In the genomic region with DNA sequence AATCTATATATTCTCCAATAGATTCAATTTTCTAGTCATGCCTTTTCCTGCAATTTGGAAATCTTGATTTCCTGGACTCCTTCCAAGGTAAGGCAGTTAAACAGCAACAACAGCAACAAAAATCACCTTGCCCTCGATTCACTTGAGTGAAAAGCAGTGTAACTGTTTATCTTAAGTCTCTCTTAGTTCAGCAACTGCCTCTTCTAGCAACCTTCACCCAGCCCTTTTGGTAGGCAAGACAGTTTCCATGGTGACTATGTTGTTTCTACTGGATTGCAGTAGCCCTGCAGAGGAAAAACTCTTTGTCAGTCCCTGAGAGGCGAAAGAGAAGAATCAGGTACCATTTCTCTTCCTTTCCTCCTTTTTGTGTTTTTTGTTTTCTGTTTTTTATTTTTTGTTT, we compare ENCODE assay signal across 23 mouse cellular contexts. TPM values are rescaled to one million over a fixed set of nuclear protein-coding genes. Genes with fewer than 3 reads are reported as not detected.
A peak's percentile ranks its signal among the peaks of the same experiment; 100 is the strongest.
DNase-seq lines count a peak whose midpoint lies in the region; ATAC-seq and TF ChIP-seq lines count a peak whose summit lies in the region.
"Had no signal": no experiment of that assay in that cellular context is flagged by ENCODE, and none has a peak within 500 bp of the region (broad histone marks: within the 10 kb centered on the region; RNA-seq: fewer than 3 reads in every experiment).

No protein-coding gene starts in this region.

- H3K36me3 ChIP-seq in heart, embryonic 13.5 days: no peaks in the 10 kb centered on the region
- H3K36me3 ChIP-seq in kidney, adult 2 months (ENCODE audit: control insufficient read depth, insufficient read depth, low read length): no peaks in the 10 kb centered on the region
- H3K36me3 ChIP-seq in kidney, embryonic 16.5 days (ENCODE audit: insufficient read depth, low read length): no peaks in the 10 kb centered on the region
- H3K36me3 ChIP-seq: embryonic facial prominence, embryonic 12.5 days; hindbrain, embryonic 13.5 days; limb, embryonic 13.5 days; liver, embryonic 13.5 days; midbrain, embryonic 12.5 days had no signal

- H3K4me2 ChIP-seq in heart, embryonic 13.5 days: no peak overlapping the region
- 0 out of 2 replicates have a peak overlapping the region, but pooled peaks have one; percentile 4 for H3K4me2 ChIP-seq in kidney, embryonic 16.5 days (replicated peaks; ENCODE audit: low read depth, low read length)
- H3K4me2 ChIP-seq: embryonic facial prominence, embryonic 12.5 days; hindbrain, embryonic 13.5 days; limb, embryonic 13.5 days; liver, embryonic 13.5 days; midbrain, embryonic 12.5 days had no signal

- H3K9ac ChIP-seq in heart, embryonic 13.5 days: no peak overlapping the region
- H3K9ac ChIP-seq in kidney, embryonic 16.5 days (replicated peaks; ENCODE audit: low read length): no peak overlapping the region
- H3K9ac ChIP-seq: embryonic facial prominence, embryonic 12.5 days; forebrain, postnatal 0 days; hindbrain, embryonic 13.5 days; limb, embryonic 13.5 days; liver, embryonic 13.5 days; midbrain, embryonic 12.5 days had no signal

- 43% methylated on average over 2 of the region's 2 CpGs for WGBS in heart, embryonic 13.5 days
- WGBS in kidney, adult 2 months: 20% methylated on average over 2 of the region's 2 CpGs
- WGBS in kidney, embryonic 16.5 days: 46% methylated on average over 2 of the region's 2 CpGs

- H3K4me1 ChIP-seq in heart, embryonic 13.5 days: peaks cover 13% of the 10 kb centered on the region
- peaks cover 4% of the 10 kb centered on the region; the same call in 1 of the 2 replicates for H3K4me1 ChIP-seq in kidney, adult 2 months (ENCODE audit: control insufficient read depth, insufficient read depth, low read length)
- H3K4me1 ChIP-seq in kidney, embryonic 16.5 days (ENCODE audit: insufficient read depth, low read length): no peaks in the 10 kb centered on the region
- H3K4me1 ChIP-seq: embryonic facial prominence, embryonic 12.5 days; hindbrain, embryonic 13.5 days; limb, embryonic 13.5 days; liver, embryonic 13.5 days; midbrain, embryonic 12.5 days had no signal

- ATAC-seq in heart, embryonic 13.5 days (ENCODE audit: extremely low read depth, insufficient number of reproducible peaks, low FRiP score, low TSS enrichment): no peak
- ATAC-seq in kidney, embryonic 16.5 days (ENCODE audit: low FRiP score, low TSS enrichment): no peak
- ATAC-seq: forebrain, postnatal 0 days; inflammation-experienced regulatory T-cells, adult 6 months had no signal

- DNase-seq in heart, adult 8-10 months (ENCODE audit: low spot score): no peak
- DNase-seq in kidney, adult 2 months: peak; percentile 56
- DNase-seq in kidney, adult 18-20 months: no peak
- peak; percentile 2 for DNase-seq in adipocyte (ENCODE audit: low spot score)
- no peak for DNase-seq in urinary bladder, postnatal 14 days (ENCODE audit: low spot score)
- DNase-seq in cerebellum, adult 11-12 months: no peak
- DNase-seq: adrenal gland, adult 2 months; cerebellum, adult 2 months; cerebellum, postnatal 25 days; forebrain, postnatal 0 days; gastrocnemius, postnatal 14 days; layer of hippocampus, adult 9-11 months; liver, embryonic 13.5 days; lung, adult 2 months had no signal

- H3K27ac ChIP-seq in heart, embryonic 13.5 days (replicated peaks): peak overlapping the region; percentile 76
- H3K27ac ChIP-seq in kidney, adult 2 months (ENCODE audit: insufficient read depth, low read depth, low read length): peak overlapping the region; percentile 78
- H3K27ac ChIP-seq in kidney, embryonic 16.5 days (ENCODE audit: low read length): no peak overlapping the region
- H3K27ac ChIP-seq: embryonic facial prominence, embryonic 12.5 days; hindbrain, embryonic 13.5 days; limb, embryonic 13.5 days; liver, embryonic 13.5 days; midbrain, embryonic 12.5 days had no signal

- no peak overlapping the region for H3K4me3 ChIP-seq in heart, embryonic 13.5 days
- H3K4me3 ChIP-seq in kidney, adult 2 months (ENCODE audit: insufficient read depth, low read depth, low read length): no peak overlapping the region
- H3K4me3 ChIP-seq in kidney, embryonic 16.5 days (ENCODE audit: low read length): no peak overlapping the region
- H3K4me3 ChIP-seq: embryonic facial prominence, embryonic 12.5 days; hindbrain, embryonic 13.5 days; limb, embryonic 13.5 days; liver, embryonic 13.5 days; midbrain, embryonic 12.5 days had no signal

- no peaks in the 10 kb centered on the region for H3K9me3 ChIP-seq in heart, embryonic 13.5 days
- no peaks in the 10 kb centered on the region for H3K9me3 ChIP-seq in kidney, embryonic 16.5 days (ENCODE audit: low read length)
- H3K9me3 ChIP-seq: embryonic facial prominence, embryonic 12.5 days; hindbrain, embryonic 13.5 days; limb, embryonic 13.5 days; liver, embryonic 13.5 days; midbrain, embryonic 12.5 days had no signal

- TF ChIP-seq CTCF in kidney, adult 2 months (conservative IDR thresholded peaks at IDR 0.05; ENCODE audit: insufficient read depth, insufficient read length, low read depth, low read length): no peak

- TF ChIP-seq POLR2A in kidney, adult 2 months (IDR thresholded peaks at IDR 0.05; ENCODE audit: low read depth, low read length): no peak

- no peaks in the 10 kb centered on the region for H3K27me3 ChIP-seq in heart, embryonic 13.5 days (replicated peaks)
- no peaks in the 10 kb centered on the region for H3K27me3 ChIP-seq in kidney, adult 2 months (replicated peaks; ENCODE audit: control insufficient read depth, insufficient read depth, low read length)
- no peaks in the 10 kb centered on the region for H3K27me3 ChIP-seq in kidney, embryonic 16.5 days (ENCODE audit: insufficient read depth, low read length)
- H3K27me3 ChIP-seq: embryonic facial prominence, embryonic 12.5 days; hindbrain, embryonic 13.5 days; limb, embryonic 13.5 days; liver, embryonic 13.5 days; midbrain, embryonic 12.5 days had no signal

RNA-seq across cellular contexts. Expression of a gene that starts 1.7 kb away (rescaled TPM):
- polyA plus RNA-seq in heart, embryonic 13.5 days (2015; fragmentation: Nextera tagmentation; extraction: Ambion mirVana): 0.01 TPM in 2 replicates
- total RNA-seq in heart, adult 8-10 months (2022): under 1 TPM in 3 of 4 experiments, not detected in 1; 0.03 to 0.06 (median 0.06) TPM
- 0.10 and 0.19 TPM in 2 replicates for polyA plus RNA-seq in kidney, adult 2 months (2012; rRNA removed)
- polyA plus RNA-seq in kidney, embryonic 16.5 days (2015; fragmentation: Nextera tagmentation; extraction: Ambion mirVana): 0.14 and 0.21 TPM in 2 replicates
- total RNA-seq: gastrocnemius, postnatal 14 days had no signal
- polyA plus RNA-seq: adrenal gland, adult 2 months; embryonic facial prominence, embryonic 12.5 days; heart, postnatal 0 days; midbrain, embryonic 12.5 days; small intestine, adult 2 months had no signal

RNA-seq across cellular contexts. Expression of a gene that starts 21.7 kb away (rescaled TPM):
- polyA plus RNA-seq in heart, embryonic 13.5 days (2015; fragmentation: Nextera tagmentation; extraction: Ambion mirVana): 7.5 and 7.6 TPM in 2 replicates
- total RNA-seq in heart, adult 8-10 months (2022): 1 to 10 TPM; 5.0 to 6.5 (median 5.3) TPM
- 3.9 and 4.8 TPM in 2 replicates for polyA plus RNA-seq in kidney, adult 2 months (2012; rRNA removed)
- polyA plus RNA-seq in kidney, embryonic 16.5 days (2015; fragmentation: Nextera tagmentation; extraction: Ambion mirVana): 10.4 and 10.6 TPM in 2 replicates

RNA-seq across cellular contexts. Expression of a gene that starts 53.5 kb away (rescaled TPM):
- 440 and 447 TPM in 2 replicates for polyA plus RNA-seq in heart, embryonic 13.5 days (2015; fragmentation: Nextera tagmentation; extraction: Ambion mirVana)
- 10 to 100 TPM; 60.5 to 84.8 (median 69.0) TPM for total RNA-seq in heart, adult 8-10 months (2022)
- polyA plus RNA-seq in kidney, adult 2 months (2012; rRNA removed): 96.1 and 120 TPM in 2 replicates
- 589 and 630 TPM in 2 replicates for polyA plus RNA-seq in kidney, embryonic 16.5 days (2015; fragmentation: Nextera tagmentation; extraction: Ambion mirVana)

Comparison
In these comparisons a context has a peak if more than half of its experiments do, and no peak if none do; other contexts are left out.
1. DNase-seq: peak in kidney, adult 2 months (single experiment) and adipocyte (single experiment); none in heart, adult 8-10 months (single experiment), kidney, adult 18-20 months (single experiment), urinary bladder, postnatal 14 days (single experiment) and cerebellum, adult 11-12 months (single experiment).